31 mouse cellular contexts compared by ENCODE assay signal in genomic region chr16:50596171-50596570, GRCm38 (mm10). TPM values are rescaled to one million over a fixed set of nuclear protein-coding genes. Genes with fewer than 3 reads are reported as not detected.
"Had no signal": no experiment of that assay in that cellular context is flagged by ENCODE, and none has a peak within 500 bp of the region (broad histone marks: within the 10 kb centered on the region; RNA-seq: fewer than 3 reads in every experiment).

No protein-coding gene starts in this region.

- H3K9ac ChIP-seq: heart, embryonic 13.5 days; heart, embryonic 15.5 days; hindbrain, embryonic 13.5 days; hindbrain, embryonic 15.5 days; kidney, embryonic 15.5 days; limb, embryonic 13.5 days; limb, embryonic 15.5 days; liver, embryonic 12.5 days had no signal

- H3K36me3 ChIP-seq: heart, embryonic 13.5 days; heart, embryonic 15.5 days; hindbrain, embryonic 13.5 days; hindbrain, embryonic 15.5 days; kidney, embryonic 15.5 days; limb, embryonic 13.5 days; limb, embryonic 15.5 days; liver, embryonic 12.5 days had no signal

- H3K9me3 ChIP-seq: heart, embryonic 13.5 days; heart, embryonic 15.5 days; hindbrain, embryonic 13.5 days; hindbrain, embryonic 15.5 days; kidney, embryonic 15.5 days; limb, embryonic 13.5 days; limb, embryonic 15.5 days; liver, embryonic 12.5 days had no signal

- DNase-seq: gastrocnemius, postnatal 14 days; gastrocnemius, postnatal 36 days; heart, adult 2 months; heart, postnatal 14 days; heart, postnatal 36 days; kidney, adult 11 months; kidney, adult 2 months; kidney, adult 9 months; kidney, postnatal 14 days; kidney, postnatal 36 days; layer of hippocampus, adult 9-11 months; layer of hippocampus, postnatal 36 days; left cerebral cortex, postnatal 4 days had no signal

- H3K27ac ChIP-seq: heart, adult 2 months; heart, embryonic 13.5 days; heart, embryonic 15.5 days; hindbrain, embryonic 13.5 days; hindbrain, embryonic 15.5 days; hindbrain, postnatal 0 days; kidney, embryonic 15.5 days; kidney, postnatal 0 days; limb, embryonic 13.5 days; limb, embryonic 15.5 days; liver, embryonic 12.5 days had no signal

- H3K4me2 ChIP-seq: heart, embryonic 11.5 days; heart, embryonic 13.5 days; heart, embryonic 15.5 days; hindbrain, embryonic 13.5 days; hindbrain, embryonic 15.5 days; kidney, embryonic 15.5 days; limb, embryonic 13.5 days; limb, embryonic 15.5 days; liver, embryonic 12.5 days had no signal

- H3K27me3 ChIP-seq: heart, embryonic 13.5 days; heart, embryonic 15.5 days; hindbrain, embryonic 13.5 days; hindbrain, embryonic 15.5 days; limb, embryonic 15.5 days; liver, embryonic 12.5 days had no signal

- H3K4me1 ChIP-seq: heart, embryonic 13.5 days; heart, embryonic 15.5 days; hindbrain, embryonic 13.5 days; limb, embryonic 13.5 days; limb, embryonic 15.5 days; liver, embryonic 12.5 days had no signal

- ATAC-seq: hindbrain, postnatal 0 days; intestine, embryonic 16.5 days; liver, embryonic 12.5 days had no signal

- H3K4me3 ChIP-seq: heart, adult 2 months; heart, embryonic 13.5 days; heart, embryonic 15.5 days; hindbrain, embryonic 13.5 days; hindbrain, embryonic 15.5 days; kidney, embryonic 15.5 days; limb, embryonic 13.5 days; limb, embryonic 15.5 days; liver, embryonic 12.5 days had no signal

RNA-seq across cellular contexts. Expression of gene Ccdc54, which starts 5.2 kb away (rescaled TPM):
- polyA plus RNA-seq: heart, embryonic 11.5 days; heart, embryonic 13.5 days; heart, embryonic 15.5 days; heart, postnatal 0 days; hindbrain, embryonic 11.5 days; hindbrain, embryonic 13.5 days; hindbrain, embryonic 15.5 days; hindbrain, postnatal 0 days; intestine, embryonic 14.5 days; intestine, embryonic 16.5 days; kidney, adult 2 months; kidney, embryonic 15.5 days; kidney, postnatal 0 days; large intestine, adult 2 months; limb, embryonic 11.5 days; limb, embryonic 13.5 days; limb, embryonic 15.5 days; liver, adult 2 months; liver, embryonic 12.5 days had no signal
